Mouse (Mus musculus): ENCODE data around the gene Adam12.

DNA sequence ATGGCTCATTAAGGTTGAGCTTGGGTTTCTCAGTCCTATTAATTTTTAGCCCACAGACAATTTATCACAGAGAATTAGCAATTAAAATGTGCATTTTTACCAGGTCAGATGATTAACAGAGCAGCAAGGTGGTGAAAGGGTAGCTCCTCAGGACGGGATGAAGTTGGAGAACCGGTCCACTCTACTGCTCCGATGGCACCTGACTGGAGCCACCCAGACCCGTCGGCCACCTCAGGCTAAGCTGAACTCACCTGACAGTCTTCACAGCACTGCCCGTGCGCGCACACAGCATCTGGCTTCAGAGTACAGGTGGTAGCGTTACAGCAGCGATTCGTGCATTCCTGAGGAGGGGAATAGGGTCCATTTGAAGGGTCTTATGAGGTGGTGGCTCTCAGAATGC is 300.5 kb downstream of the Adam12 start:
- TF ChIP-seq CTCF (IDR thresholded peaks at IDR 0.05; ENCODE audit: extremely low read depth, insufficient read depth, insufficient read length, insufficient replicate concordance) (no peak), POLR2A (IDR thresholded peaks at IDR 0.05; ENCODE audit: low read depth, low read length) (no peak)

Data from spleen, adult 2 months (tissue).